Mouse (Mus musculus): ENCODE results near the gene Gm3526.
"Not testable (repeated sequence)": the region's sequence is repeated elsewhere in the genome, so short reads cannot be mapped to it uniquely, and the experiment has no call there.

The Gm3526 gene

DNA sequence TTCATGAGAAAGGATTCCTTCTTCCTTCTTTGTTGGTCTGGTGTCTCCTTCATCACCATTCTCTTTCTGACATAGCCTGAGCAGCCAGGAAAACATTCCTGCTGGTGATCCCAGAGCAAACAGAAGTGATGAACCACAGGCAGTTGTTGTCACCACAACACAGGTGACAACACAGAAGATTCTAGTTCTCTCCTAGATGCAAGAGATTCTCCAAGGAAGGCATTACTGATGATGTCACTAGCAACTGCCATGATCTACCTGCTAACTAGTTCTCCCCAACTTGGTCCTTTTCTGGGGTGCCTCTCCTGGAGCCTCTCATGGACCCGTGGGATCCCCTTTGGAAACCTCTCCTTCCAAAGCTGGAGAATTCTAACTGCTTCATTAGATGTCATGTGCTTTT, at the start of gene Gm3526:
Gm3526 (minus strand) TSS at position 101 of the 400 bp plus-strand sequence.
- not testable (repeated sequence) for DNase-seq (ENCODE audit: low spot score in 2 of 2)

Measured in spleen, postnatal 4 days (tissue).